Mouse (Mus musculus) testis, adult 2 months (tissue): ENCODE data around the gene Cdh18.

Experiments
- CTCF ChIP-seq: fragments of 200-500 bp; IDR thresholded peaks from 2 replicates; pipeline ENCODE4 v1.5.1; 2012; ENCODE audit warnings: low read depth, mild to moderate bottlenecking, inconsistent platforms, low read length, moderate library complexity; ENCODE audit not compliant: control insufficient read depth, insufficient read depth, insufficient replicate concordance
- POLR2A ChIP-seq: fragments of 200-500 bp; IDR thresholded peaks from 2 replicates; pipeline ENCODE4 v1.6.1; 2012; ENCODE audit warnings: low read depth, mild to moderate bottlenecking, inconsistent platforms, low read length, moderate library complexity; ENCODE audit not compliant: control insufficient read depth

DNA sequence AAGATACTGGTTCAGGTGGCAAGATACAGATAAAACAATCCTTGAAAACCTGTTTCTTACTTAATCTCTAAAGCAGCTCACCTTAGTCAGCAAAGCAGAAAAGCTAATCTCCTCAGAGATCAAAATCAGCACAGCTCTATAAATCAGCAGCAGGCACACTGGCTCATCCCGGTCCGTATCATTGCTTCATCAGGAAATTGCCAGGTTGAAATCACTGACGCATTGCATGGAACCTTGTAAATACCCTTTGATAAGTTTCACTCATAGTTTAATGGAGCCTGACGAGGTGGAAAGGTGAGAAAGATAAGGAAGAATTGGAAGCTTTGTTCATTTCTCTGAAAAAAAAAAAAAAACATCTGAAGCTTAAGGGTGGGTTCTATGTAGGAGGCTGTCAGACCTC lies 837.0 kb downstream of the Cdh18 start:
- TF ChIP-seq POLR2A (no peak), CTCF (no peak)
